Mouse (Mus musculus) hindbrain, postnatal 0 days (tissue): ENCODE results near the gene Ogfrl1. TPM values are rescaled to one million over a fixed set of nuclear protein-coding genes. Genes with fewer than 3 reads are reported as not detected.
A peak's percentile ranks its signal among the peaks of the same experiment; 100 is the strongest.

ENCODE experiments used
- ATAC-seq: fragments of 200-750 bp; cut with Nextera tagmentation; 2 replicates; pipeline ENCODE4 v1.8.0; 2017; ENCODE audit warnings: mild to moderate bottlenecking, moderate TSS enrichment, moderate library complexity
- DNase-seq: peaks from one replicate; pipeline ENCODE4 v3.0.0-alpha.2; 2015; ENCODE audit warnings: low spot score
- H3K27ac ChIP-seq: fragments of 300-500 bp; sonication (generic); 2 replicates; pipeline ENCODE4 v1.5.1; 2014; ENCODE audit warnings: mild to moderate bottlenecking
- H3K27me3 ChIP-seq: fragments of 300-500 bp; sonication (generic); 2 replicates; pipeline ENCODE4 v1.6.1; 2014; ENCODE audit warnings: low read length, mixed read lengths; ENCODE audit not compliant: insufficient read depth
- H3K36me3 ChIP-seq: fragments of 300-500 bp; sonication (generic); 2 replicates; pipeline ENCODE4 v1.6.1; 2014; ENCODE audit warnings: low read length, mixed read lengths; ENCODE audit not compliant: insufficient read depth
- H3K4me1 ChIP-seq: fragments of 300-500 bp; sonication (generic); 2 replicates; pipeline ENCODE4 v1.6.1; 2014; ENCODE audit warnings: antibody characterized with exemption, low read length, mixed read lengths; ENCODE audit not compliant: insufficient read depth
- H3K4me2 ChIP-seq: fragments of 300-500 bp; sonication (generic); 2 replicates; pipeline ENCODE4 v1.6.1; 2014; ENCODE audit warnings: low read depth, mild to moderate bottlenecking, low read length, moderate library complexity, mixed read lengths
- H3K4me3 ChIP-seq: fragments of 300-500 bp; sonication (generic); 2 replicates; pipeline ENCODE4 v1.5.1; 2014; ENCODE audit warnings: low read length
- H3K9ac ChIP-seq: fragments of 300-500 bp; sonication (generic); replicated peaks from 2 replicates; pipeline ENCODE4 v1.6.1; 2014; ENCODE audit warnings: mild to moderate bottlenecking, low read length, moderate library complexity, mixed read lengths
- H3K9me3 ChIP-seq: fragments of 300-500 bp; sonication (generic); 2 replicates; pipeline ENCODE4 v1.6.1; 2016; ENCODE audit warnings: low read length, mixed read lengths
- CTCF ChIP-seq: IDR thresholded peaks from 2 replicates; pipeline ENCODE4 v1.5.1; 2016; ENCODE audit warnings: antibody characterized with exemption, control low read depth, low read depth
- WGBS: fragments of 180-500 bp; shearing (Covaris S2); extraction: QIAGEN DNeasy Blood & Tissue Kit; methylation state at CpG from one replicate; pipeline ENCODE4 v1.1.7; 2014; 5-methylcytosine and 5-hydroxymethylcytosine counted together
- polyA plus RNA-seq: library from polyadenylated mRNA; unstranded; fragments of >200 nt; fragmentation: Nextera tagmentation; extraction: Ambion mirVana; gene quantifications from 2 replicates; pipeline ENCODE4 v1.2.1, GENCODE M21; 2015
- total RNA-seq: library from RNA; depleted of rRNA; stranded (reverse); fragments of >200 nt; gene quantifications from 2 replicates; pipeline ENCODE4 v1.2.3, GENCODE M21; 2014

Ogfrl1 gene
- total and polyA plus RNA-seq, 2 experiments from 2014 or later = 15.7 to 17.7 TPM

GRCm38 (mm10) chr1:23374156-23374555 lies 23.4 kb downstream of the Ogfrl1 start:
- Histone ChIP-seq H3K27ac (no peak overlapping the region), H3K4me2 (no peak overlapping the region), H3K9ac (no peak overlapping the region), H3K36me3 (peaks cover 6% of the 10 kb centered on the region; the same call in 1 of the 2 replicates), H3K9me3 (no peaks in the 10 kb centered on the region), H3K4me1 (peaks cover 1% of the 10 kb centered on the region), H3K4me3 (no peak overlapping the region), H3K27me3 (no peaks in the 10 kb centered on the region)
- ATAC-seq (no peak), DNase-seq (no peak)
- TF ChIP-seq CTCF = no peak
- WGBS = 72% methylated on average over 4 of the region's 4 CpGs

GRCm38 (mm10) chr1:23365614-23366013 lies 32.0 kb downstream of the Ogfrl1 start:
- no peaks in the 10 kb centered on the region for H3K4me1 ChIP-seq
- H3K27ac ChIP-seq = no peak overlapping the region
- H3K9me3 ChIP-seq = no peaks in the 10 kb centered on the region
- H3K9ac ChIP-seq = no peak overlapping the region
- no peak for ATAC-seq
- H3K4me3 ChIP-seq = no peak overlapping the region
- H3K4me2 ChIP-seq = no peak overlapping the region
- TF ChIP-seq CTCF = no peak
- DNase-seq = no peak
- no peaks in the 10 kb centered on the region for H3K27me3 ChIP-seq
- H3K36me3 ChIP-seq = peaks cover 3% of the 10 kb centered on the region; the same call in 1 of the 2 replicates
- WGBS = 80% methylated on average over 2 of the region's 2 CpGs

- Histone ChIP-seq H3K4me3 (no peak overlapping the region), H3K36me3 (no peaks in the 10 kb centered on the region), H3K9ac (no peak overlapping the region), H3K27me3 (no peaks in the 10 kb centered on the region), H3K4me2 (no peak overlapping the region), H3K9me3 (no peaks in the 10 kb centered on the region), H3K4me1 (no peaks in the 10 kb centered on the region), H3K27ac (no peak overlapping the region)
- ATAC-seq = no peak
- 86% methylated on average over 6 of the region's 6 CpGs for WGBS
- TF ChIP-seq CTCF = no peak
- DNase-seq = no peak
These were observed 44.7 kb downstream of the Ogfrl1 start for GRCm38 (mm10) chr1:23352895-23353294.

GRCm38 (mm10) chr1:23351756-23352155 lies 45.8 kb downstream of the Ogfrl1 start:
- Histone ChIP-seq H3K4me3 (no peak overlapping the region), H3K9me3 (no peaks in the 10 kb centered on the region), H3K4me1 (no peaks in the 10 kb centered on the region), H3K27ac (no peak overlapping the region), H3K36me3 (no peaks in the 10 kb centered on the region), H3K4me2 (no peak overlapping the region), H3K27me3 (no peaks in the 10 kb centered on the region), H3K9ac (no peak overlapping the region)
- ATAC-seq (peak; percentile 49; the same call in 1 of the 2 replicates), DNase-seq (peak; percentile 46)
- no peak for TF ChIP-seq CTCF
- 46% methylated on average over 4 of the region's 4 CpGs for WGBS

GRCm38 (mm10) chr1:23345633-23346032 lies 51.9 kb downstream of the Ogfrl1 start:
- Histone ChIP-seq H3K9me3 (no peaks in the 10 kb centered on the region), H3K4me2 (no peak overlapping the region), H3K27me3 (no peaks in the 10 kb centered on the region), H3K9ac (no peak overlapping the region), H3K4me3 (no peak overlapping the region), H3K27ac (no peak overlapping the region), H3K4me1 (no peaks in the 10 kb centered on the region), H3K36me3 (no peaks in the 10 kb centered on the region)
- WGBS = 91% methylated on average over 3 of the region's 3 CpGs
- ATAC-seq = no peak
- TF ChIP-seq CTCF = no peak
- DNase-seq = no peak

GRCm38 (mm10) chr1:23342864-23343263 lies 54.7 kb downstream of the Ogfrl1 start:
- TF ChIP-seq CTCF = no peak
- no peaks in the 10 kb centered on the region for H3K27me3 ChIP-seq
- H3K27ac ChIP-seq = no peak overlapping the region
- no peak overlapping the region for H3K4me2 ChIP-seq
- DNase-seq = no peak
- H3K9me3 ChIP-seq = no peaks in the 10 kb centered on the region
- no peak overlapping the region for H3K4me3 ChIP-seq
- H3K4me1 ChIP-seq = no peaks in the 10 kb centered on the region
- no peaks in the 10 kb centered on the region for H3K36me3 ChIP-seq
- no peak overlapping the region for H3K9ac ChIP-seq
- ATAC-seq = no peak
- 67% methylated on average over 4 of the region's 4 CpGs for WGBS

- Histone ChIP-seq H3K27ac (no peak overlapping the region), H3K4me1 (no peaks in the 10 kb centered on the region), H3K9me3 (no peaks in the 10 kb centered on the region), H3K36me3 (no peaks in the 10 kb centered on the region), H3K27me3 (no peaks in the 10 kb centered on the region), H3K9ac (no peak overlapping the region), H3K4me2 (no peak overlapping the region), H3K4me3 (no peak overlapping the region)
- no peak for ATAC-seq
- WGBS = 77% methylated on average over 3 of the region's 3 CpGs
- DNase-seq = no peak
- TF ChIP-seq CTCF = no peak
These were observed 55.3 kb downstream of the Ogfrl1 start for GRCm38 (mm10) chr1:23342224-23342623.
